Mouse (Mus musculus) left cerebral cortex, postnatal 36 days (tissue): Measurements from ENCODE around the gene Mllt11. TPM values are rescaled to one million over a fixed set of nuclear protein-coding genes. Genes with fewer than 3 reads are reported as not detected.
"Not testable (repeated sequence)": the region's sequence is repeated elsewhere in the genome, so short reads cannot be mapped to it uniquely, and the experiment has no call there.

Source experiments
- DNase-seq, 2 experiments: peaks; one replicate each; pipeline ENCODE4 v3.0.0; 2021 to 2022; ENCODE audit warnings: low spot score in 2 of 2, mixed read lengths in 1 of 2
- intact Hi-C: fragments of 180-260 bp; cut with DNase I; formaldehyde crosslinking; loops from one replicate; pipeline ENCODE4 v1.15.1; 2025
- total RNA-seq, 2 experiments: library from RNA; stranded (reverse); gene quantifications; 2 replicates each; pipeline ENCODE4 v1.2.3; 2021

Mllt11 gene
- total RNA-seq, 2 experiments from 2014 or later = 292 to 336 TPM

- no peak for DNase-seq
Measured at GRCm38 (mm10) chr3:95224295-95224694, 7.7 kb downstream of the Mllt11 start.

GRCm38 (mm10) chr3:95223041-95223440 lies 8.9 kb downstream of the Mllt11 start:
- intact Hi-C loops = no loop called here
- no peak for DNase-seq

More at GRCm38 (mm10) chr3:95224295-95224694, 7.7 kb downstream of the Mllt11 start:
- intact Hi-C loops = no loop called here

GRCm38 (mm10) chr3:95218466-95219137 lies 13.4 kb downstream of the Mllt11 start:
- DNase-seq = no peak
- intact Hi-C loops = no loop called here

GRCm38 (mm10) chr3:95217255-95218134 lies 14.5 kb downstream of the Mllt11 start, which contains the start of gene Gabpb2:
Gene Gabpb2 (minus strand): TSS chr3:95217916.
- intact Hi-C loops = loop anchor here (1.0 to 2.0 kb wide), 3 partner anchors 13 to 75 kb away; partner anchors contain the start of gene Tnfaip8l2
- peak; percentile 89 to 91 for DNase-seq

DNA sequence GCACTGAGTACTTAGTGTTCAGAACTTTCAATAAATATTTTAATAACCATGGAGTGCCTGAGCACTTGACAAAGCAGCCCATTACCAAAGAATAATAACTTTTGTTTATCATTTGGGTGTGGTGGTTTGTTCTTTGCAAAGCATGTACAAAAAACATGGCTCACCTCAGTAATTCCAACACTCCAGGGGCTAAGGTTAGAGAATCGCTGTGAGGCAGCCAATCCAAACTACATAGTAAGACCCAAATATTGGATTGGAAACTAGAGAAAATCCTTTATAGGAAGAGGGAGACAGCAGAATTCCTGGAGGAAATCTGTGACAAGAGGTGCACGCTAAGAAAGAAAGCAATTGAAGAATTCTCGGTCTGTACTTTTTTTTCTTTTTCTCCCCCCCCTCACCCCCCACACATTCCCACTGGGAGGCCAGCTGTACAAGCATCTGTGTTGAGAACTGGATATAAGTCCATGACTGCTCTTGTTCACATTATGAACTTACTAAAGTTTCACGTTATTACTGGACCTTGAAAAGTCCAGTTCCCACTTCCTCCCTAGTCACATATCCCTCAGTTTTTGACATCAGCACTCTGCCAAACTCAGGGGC lies 15.2 kb downstream of the Mllt11 start:
- DNase-seq = no peak
- intact Hi-C loops = loop anchor here (1.0 to 2.0 kb wide), 3 partner anchors 14 to 74 kb away; partner anchors contain the start of gene Tnfaip8l2

GRCm38 (mm10) chr3:95213609-95213975 lies 18.4 kb downstream of the Mllt11 start:
- no peak for DNase-seq
- intact Hi-C loops = no loop called here

DNA sequence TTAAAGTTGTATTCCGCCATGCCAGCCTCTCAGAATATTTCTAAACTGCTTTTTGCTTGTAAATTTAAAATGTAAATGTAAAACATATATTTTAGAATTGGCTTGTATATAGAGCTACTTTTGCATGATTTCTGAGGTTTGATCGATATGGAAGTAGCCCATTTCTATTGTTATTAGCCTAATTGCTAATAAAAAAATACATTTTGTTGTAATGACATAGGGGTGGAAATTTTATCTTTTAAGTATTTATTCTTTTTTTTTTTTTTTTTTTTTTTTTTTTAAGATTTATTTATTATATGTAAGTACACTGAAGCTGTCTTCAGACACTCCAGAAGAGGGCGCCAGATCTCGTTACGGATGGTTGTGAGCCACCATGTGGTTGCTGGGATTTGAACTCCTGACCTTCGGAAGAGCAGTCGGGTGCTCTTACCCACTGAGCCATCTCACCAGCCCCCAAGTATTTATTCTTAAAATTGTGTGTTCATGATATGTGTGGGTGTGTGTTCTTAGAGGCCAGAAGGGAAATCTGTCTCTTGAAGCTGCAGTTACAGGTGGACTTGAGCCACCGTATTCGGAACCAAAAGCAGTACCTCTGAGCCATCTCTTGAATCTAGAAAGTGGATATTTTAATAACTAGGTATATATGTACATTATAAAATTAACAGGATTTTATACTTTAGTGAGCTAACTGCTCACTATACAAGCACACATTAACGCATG lies 18.9 kb downstream of the Mllt11 start:
- DNase-seq, intact Hi-C loops: not testable (repeated sequence)

- intact Hi-C loops = no loop called here
Measured at GRCm38 (mm10) chr3:95210585-95210984, 21.4 kb downstream of the Mllt11 start.

DNA sequence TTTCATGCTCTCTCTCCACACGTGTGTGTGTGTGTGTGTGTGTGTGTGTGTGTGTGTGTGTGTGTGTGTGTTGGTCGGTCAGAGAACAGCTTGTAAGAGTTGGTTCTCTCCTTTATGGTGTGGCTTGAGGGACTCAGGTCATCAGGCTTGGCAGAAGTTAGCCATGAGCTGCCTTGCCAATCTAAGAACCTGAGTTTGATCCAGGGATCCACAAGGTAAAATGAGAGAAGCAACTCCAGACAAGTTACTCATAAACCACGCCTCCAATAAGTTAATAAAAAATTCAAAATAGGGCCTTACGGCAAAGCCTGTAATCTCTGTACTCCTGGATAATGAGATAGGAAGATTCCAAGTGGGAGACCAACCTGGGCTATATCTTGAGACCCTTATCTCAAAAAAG lies 23.7 kb downstream of the Mllt11 start:
- intact Hi-C loops = no loop called here
- no peak for DNase-seq

More at GRCm38 (mm10) chr3:95210585-95210984, 21.4 kb downstream of the Mllt11 start:
- no peak for DNase-seq

DNA sequence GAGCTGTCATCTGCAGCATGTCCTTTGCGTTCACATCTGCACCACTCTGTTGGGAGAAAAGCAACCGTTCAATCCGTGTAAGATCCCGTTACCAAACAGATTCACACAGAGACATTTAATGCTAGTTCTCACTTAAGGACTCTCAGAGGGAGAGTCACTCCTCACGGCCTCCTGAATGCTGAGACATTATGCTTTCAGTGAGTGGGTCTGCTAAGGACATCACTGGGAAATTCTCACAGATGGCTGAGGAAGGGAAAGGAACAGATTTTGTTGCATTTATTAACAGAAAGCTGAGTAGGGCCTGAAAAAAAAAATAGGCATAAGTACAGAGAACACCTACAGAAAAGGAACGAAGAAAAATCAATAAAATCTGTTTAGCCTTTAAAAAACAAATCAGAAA lies 28.1 kb downstream of the Mllt11 start:
- intact Hi-C loops = no loop called here
- no peak for DNase-seq

GRCm38 (mm10) chr3:95200562-95200961 lies 31.4 kb downstream of the Mllt11 start:
- intact Hi-C loops = no loop called here

DNA sequence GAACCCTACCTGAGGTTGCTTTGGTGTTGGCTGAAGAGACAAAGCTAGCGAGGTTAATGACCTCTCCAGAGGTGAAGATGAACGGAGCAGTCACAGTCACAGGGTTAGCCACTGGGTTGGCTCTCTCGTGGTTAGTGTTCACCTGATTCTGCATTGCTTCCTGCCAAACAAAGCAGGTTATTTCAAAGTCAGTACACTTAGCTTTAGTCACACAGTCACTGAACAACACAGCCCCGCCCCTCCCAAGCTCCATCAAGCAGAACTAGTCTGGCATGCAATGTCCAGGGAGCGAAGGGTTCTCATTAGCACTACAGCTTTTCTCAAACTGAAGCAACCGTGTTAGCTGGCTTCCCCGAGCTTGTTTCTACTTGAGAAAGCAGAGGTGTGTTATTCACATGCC lies 31.8 kb downstream of the Mllt11 start:
- intact Hi-C loops = no loop called here
- DNase-seq = no peak

More at GRCm38 (mm10) chr3:95200562-95200961, 31.4 kb downstream of the Mllt11 start:
- no peak for DNase-seq

GRCm38 (mm10) chr3:95199101-95199500 lies 32.9 kb downstream of the Mllt11 start:
- no peak for DNase-seq
- intact Hi-C loops = no loop called here

GRCm38 (mm10) chr3:95195772-95196171 lies 36.2 kb downstream of the Mllt11 start:
- intact Hi-C loops = no loop called here

DNA sequence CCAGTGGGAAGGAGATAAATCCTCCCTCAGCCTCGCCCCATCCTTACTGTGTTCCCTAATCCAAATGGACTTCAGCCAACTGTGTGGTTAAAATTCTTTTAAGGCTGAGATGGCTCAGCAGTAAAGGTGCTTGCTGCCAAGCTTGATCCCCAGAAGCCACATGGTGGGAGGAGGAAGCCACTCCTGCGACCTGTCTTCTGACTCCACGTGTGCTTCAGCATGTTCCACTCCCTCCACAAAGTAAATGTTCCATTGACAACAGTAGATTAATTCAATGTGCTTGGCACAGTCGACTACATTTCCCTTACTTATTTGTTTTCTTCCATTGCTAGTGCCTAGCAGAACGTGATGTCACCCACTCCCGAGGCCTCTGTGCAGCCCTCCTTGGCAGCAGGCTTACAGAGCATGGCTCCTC lies 37.2 kb downstream of the Mllt11 start:
- intact Hi-C loops = no loop called here
- no peak for DNase-seq

More at GRCm38 (mm10) chr3:95195772-95196171, 36.2 kb downstream of the Mllt11 start:
- DNase-seq = no peak

GRCm38 (mm10) chr3:95186888-95187287 lies 45.1 kb downstream of the Mllt11 start:
- intact Hi-C loops = no loop called here

DNA sequence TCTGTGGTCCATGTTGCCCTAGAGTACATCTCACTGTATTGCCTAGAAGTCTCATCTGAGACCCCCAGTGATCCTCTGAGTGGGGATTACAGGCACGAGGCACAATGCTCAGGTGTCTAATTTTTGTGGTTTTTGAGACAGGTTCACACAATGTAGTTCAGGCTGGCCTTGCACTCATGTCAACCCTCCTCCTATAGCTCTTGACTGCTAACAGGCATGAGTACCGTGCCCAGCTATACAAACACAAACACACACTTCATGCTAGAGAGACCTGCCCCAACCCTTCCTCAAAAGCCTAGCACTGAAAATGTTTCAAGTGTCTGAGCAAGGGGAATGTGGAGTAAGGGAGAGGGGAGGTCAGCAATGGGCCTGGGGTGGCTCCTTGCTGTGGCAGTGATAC lies 45.9 kb downstream of the Mllt11 start:
- intact Hi-C loops = no loop called here
- DNase-seq = no peak

More at GRCm38 (mm10) chr3:95186888-95187287, 45.1 kb downstream of the Mllt11 start:
- no peak for DNase-seq

GRCm38 (mm10) chr3:95184796-95185577 lies 47.0 kb downstream of the Mllt11 start:
- intact Hi-C loops = no loop called here
- DNase-seq = no peak

DNA sequence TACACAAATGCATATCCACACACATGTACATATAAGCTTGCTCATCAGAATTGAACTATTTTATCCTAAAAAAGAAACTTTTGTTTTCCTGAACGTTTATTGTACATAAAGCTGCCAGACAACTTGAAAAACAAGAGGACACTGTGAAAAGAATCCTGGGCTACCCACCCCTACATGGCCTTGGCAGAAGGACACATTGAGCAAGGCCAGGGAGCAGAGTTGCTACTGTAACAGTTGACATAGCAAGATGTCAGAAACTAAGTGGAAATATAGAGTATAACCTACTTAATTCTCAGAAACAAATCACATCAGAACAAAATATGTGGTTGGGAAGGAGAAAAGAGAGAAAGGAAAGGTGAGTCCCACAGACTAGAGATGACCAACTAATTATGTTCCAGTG lies 50.1 kb downstream of the Mllt11 start:
- no peak for DNase-seq
- intact Hi-C loops = no loop called here
